Mouse (Mus musculus): ENCODE measurements around the gene Snrnp27.

Gene Snrnp27

DNA sequence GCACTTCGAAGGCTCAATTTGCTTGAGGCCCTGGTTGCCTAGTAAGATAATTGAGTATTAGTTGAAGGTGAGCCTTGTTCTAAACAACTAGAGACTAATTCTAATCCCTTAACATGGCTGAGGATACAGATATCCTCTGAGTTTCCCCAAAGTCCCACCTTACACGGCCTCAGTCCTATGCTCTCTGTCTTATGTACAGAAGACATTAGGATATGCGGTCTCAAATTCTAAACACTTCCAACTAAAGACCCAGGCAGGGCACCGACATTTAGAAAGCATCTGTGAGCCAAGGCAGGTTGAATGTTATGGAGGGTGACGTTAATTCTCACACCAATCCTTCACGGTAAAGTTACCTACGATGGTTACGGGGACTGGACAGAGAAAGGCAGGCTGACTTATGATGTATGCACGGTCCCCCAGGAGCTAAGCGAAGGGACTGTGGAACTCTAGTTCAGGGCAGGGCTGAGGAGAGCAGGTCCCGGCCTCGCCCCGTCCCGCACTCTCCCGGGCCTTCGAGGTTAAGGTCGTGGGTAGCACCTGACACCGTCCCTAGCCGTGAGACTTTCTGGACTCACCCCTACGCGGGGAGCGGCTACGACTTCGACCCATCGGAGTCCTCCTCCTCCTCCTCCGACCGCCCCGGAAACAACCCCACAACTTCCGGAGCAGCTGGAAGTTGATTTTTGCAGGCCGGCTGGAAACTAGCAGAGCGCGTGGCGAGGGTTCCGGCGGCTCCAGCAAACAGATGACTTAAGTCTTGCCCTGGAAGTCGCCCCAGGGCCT lies at the start of gene Snrnp27:
TSS of gene Snrnp27 (minus strand) at position 651 of the 783 bp plus-strand sequence.
- DNase-seq (ENCODE audit: low spot score), result peak; percentile 91

DNA sequence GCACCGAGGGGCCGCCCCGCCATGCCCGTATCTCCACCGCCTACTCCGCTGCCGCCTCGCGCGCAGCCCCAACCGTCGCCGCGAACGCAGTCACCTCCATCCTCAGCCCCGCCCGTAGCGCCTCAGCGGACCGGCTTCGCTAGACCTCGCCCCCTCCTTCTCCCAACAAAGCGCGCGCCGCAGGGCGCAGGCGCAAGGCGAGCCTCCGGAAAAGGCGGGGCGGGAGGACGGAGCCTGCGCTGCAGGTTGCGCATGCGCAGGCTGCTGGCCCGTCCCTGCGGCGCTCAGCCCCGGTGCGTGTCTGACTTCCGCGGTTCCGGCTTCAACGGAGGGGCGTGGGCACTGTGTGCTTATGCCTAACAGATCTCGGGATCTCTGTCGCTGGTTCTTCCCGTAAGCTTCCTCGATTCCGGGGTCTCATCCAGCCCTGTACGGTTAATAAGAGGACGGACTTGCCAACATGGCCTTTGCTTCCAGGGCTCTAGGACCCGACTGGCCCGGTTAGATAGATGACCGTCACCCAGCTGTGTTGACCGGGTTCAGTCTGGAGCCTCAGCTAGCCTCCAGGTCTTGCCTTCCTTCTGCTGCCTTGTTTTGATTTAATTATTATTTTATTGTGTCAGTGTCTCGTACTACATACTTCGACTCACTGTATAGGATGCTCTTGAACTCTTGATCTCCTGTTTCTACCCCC lies 49.0 kb upstream of the Snrnp27 start, which contains the start of gene Gmcl1:
TSS of gene Gmcl1 (minus strand) at position 201 of the 694 bp plus-strand sequence.
- DNase-seq (ENCODE audit: low spot score), result peak; percentile 99

DNA sequence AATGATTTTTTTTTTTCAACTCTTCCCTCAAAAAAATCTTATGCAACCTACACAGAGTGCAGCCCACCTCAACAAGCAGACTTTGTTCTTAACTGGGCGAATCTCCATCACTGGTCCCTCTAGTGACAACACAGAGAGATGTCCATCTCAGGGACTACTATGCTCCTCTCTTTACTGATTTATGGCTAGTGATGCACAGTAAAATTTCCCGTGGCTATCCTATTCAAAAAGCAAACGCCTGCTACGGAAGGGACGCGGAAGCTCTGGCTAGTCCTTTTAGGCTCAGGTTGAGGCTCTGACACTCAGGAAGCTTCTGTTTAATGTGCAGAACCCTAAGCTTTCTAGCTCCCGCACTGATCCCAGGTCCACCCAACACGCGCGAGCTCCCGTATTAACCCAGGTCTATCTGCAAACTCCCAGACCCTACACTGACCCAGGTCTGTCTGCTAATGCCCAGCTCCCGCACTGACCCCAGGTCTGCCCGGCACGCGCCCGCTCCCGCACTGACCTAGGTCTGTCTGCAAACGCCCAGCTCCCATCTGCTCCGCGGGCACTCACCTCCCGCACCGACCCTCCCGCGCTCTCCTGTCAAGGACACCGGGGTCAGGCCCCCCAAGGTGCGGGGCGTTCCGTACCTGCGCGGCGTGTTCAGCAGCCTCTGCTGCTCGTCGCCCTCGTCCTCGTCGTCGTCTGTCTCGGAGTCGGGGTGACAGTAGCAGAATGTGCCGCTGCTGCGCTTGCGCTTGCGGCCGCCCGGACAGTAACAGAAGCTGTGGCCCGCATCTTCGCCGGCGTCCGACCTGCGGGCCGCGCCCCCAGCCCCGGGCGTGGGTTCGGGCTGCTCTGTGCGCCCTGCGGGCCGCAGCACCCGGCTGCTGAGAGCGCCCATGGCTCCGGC lies 48.2 kb upstream of the Snrnp27 start:
- no peak for DNase-seq (ENCODE audit: low spot score)

DNA sequence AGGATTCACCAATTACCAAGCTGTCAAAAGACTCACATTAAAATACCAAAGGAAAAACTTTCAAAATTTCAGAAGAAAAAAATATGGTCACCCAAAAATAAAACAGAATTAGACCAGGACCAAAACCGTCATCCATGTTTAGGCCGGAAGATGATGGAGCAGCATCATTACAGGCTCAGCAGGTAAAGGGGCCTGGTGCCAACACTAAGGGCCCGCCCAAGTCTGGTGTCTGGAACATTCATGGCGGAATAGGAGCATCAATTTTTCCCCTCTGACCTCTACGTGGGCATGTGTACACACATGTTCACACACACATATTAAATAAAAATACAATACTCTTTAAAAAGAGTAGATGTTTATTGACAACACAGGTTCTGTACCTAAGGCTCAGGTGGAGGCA lies 44.4 kb upstream of the Snrnp27 start:
- DNase-seq (ENCODE audit: low spot score), result no peak

DNA sequence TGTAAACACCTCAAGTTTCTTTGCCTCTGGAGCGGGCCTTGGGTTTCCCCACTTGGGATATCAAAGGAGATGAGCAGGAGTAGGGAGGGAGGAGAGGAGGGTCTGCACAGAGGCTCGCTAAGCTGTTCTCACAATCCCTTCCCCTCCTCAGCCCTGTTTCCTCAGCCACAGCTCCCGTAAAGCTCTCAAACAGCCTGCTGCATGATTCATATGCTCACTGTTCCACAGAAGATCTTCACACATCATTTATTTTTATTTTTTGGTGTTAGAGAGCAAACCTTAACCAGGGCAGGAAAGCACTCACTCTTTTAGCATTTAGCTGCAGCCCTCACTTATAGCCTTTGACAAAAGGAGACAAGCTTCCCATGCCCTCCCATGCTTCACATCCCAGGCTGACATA lies 37.7 kb upstream of the Snrnp27 start:
- no peak for DNase-seq (ENCODE audit: low spot score)

DNA sequence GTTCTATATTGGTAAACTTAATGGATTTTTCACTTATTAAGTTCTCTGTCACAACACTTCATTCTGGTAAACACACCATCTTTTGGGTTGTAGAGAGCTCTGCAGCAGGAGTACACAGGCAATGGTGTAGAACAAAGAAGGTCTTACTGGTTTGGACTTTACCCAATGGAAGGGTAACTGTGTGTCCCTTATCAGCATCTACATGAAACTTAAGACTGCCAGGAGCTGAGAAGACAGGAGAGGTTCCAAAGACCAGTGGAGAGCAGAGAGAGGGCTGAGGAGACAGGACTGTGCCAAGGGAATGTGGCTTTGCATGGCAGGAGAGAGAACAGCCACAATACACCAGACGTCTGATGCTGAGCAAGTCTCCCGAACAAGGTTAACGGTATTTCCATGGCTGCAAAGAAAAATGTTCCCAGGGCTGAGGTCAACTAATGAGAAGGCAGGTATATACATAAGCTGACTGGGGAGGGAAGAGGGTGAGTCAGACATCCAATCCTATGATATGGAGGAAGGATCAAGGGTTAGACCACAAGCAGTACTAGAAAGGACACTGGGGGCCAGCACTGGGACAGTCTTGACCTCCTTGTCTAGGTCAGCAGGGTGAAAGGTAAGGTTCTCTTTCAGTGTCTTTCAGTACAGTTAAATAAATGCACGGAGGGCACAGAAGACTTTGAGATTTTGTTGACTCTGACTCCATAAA lies 23.9 kb upstream of the Snrnp27 start:
- no peak for DNase-seq (ENCODE audit: low spot score)

DNA sequence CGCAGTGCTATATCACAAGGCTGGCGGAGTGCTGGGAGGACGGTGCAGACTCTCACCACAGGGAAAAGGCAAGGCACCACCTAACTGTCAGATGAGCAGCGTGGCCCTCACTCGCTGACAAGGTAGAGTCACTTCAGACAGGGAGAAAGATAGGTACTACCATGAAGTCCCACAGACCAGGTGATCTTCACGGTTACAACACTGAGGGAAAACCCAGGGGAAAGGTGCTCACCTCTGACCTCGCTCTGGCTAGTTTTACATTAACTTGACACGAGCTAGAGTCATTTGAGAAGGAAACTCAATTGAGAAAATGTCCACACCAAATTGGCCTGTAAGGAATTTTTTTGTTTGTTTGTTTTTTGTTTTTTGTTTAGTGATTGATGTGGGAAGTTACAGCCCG lies 18.3 kb upstream of the Snrnp27 start:
- no peak for DNase-seq (ENCODE audit: low spot score)

DNA sequence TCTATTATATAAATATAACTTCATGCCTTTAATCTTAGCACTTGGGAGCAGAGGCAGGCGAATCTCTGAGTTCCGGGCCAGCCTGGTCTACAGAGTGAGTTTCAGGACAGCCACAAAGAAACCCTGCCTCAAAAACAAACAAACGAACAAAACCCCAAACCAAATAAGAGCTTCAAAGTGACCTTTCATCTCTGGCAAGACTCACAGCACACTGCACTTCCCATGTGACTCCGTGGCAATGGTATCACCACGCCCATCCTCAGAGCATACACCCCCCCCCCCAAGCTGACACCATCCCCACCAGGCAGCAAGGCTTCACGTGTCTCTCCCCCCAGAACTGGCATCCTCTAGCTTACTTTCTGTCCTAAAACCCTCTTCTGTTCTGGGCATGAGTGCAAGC lies 13.6 kb upstream of the Snrnp27 start:
- DNase-seq (ENCODE audit: low spot score), result no peak

DNA sequence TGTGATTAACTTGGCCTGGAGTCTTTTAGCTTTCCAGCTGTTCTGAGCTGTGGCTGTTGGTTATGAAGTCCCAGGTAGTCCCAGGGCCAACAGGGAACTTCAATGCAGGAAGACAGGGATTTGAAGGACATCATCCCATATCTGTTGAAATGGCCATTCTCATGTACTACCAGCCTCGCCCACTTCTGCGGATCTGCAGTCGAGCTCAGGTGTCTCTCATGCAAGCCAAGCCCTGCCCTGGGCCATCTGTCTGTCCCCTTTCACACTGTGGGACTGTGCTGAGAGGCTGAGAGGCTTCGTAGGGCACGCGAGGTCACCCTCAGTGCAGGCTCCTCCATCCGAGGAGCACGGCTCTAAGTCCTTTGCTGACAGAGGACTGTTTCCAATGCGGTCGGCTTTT lies 11.9 kb upstream of the Snrnp27 start:
- no peak for DNase-seq (ENCODE audit: low spot score)

DNA sequence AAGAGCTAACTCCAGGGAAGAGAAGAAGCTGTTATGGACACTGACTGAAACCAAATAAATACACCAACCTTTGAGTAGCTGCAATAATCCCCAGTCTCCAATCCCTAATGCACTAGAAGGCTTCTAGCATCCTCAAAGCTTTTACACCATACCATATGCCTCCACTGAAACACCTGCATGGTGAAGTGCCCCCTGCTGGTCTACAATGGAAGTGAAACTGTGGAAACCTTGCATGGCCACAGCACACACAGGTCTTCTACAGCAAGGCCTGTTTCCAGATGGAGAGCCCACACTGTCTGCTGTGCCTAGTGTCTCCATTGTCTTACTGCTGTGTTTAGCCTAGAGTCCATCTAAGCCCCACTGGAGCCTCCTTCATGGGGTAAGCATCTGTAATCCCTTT lies 10.1 kb upstream of the Snrnp27 start:
- DNase-seq (ENCODE audit: low spot score), result peak; percentile 74

DNA sequence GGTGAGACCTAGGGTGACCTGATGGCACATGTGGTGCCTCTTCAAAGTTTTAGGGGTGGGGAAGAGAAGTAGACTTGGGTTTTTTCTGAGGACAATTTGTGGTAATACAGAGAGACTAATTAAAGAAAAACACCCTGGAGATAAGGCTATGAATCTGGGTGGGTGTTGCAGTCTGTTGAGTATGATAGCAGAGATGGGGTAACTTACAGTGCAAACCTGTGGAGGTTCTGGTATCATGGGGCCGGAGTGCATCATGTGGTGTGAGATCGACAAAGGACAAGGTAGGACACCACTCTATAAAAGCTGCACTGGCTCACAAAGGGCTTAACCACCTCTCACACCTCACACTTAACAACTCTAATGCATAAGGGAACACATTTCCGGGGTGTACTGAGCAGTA lies 5.3 kb upstream of the Snrnp27 start:
- no peak for DNase-seq (ENCODE audit: low spot score)

DNA sequence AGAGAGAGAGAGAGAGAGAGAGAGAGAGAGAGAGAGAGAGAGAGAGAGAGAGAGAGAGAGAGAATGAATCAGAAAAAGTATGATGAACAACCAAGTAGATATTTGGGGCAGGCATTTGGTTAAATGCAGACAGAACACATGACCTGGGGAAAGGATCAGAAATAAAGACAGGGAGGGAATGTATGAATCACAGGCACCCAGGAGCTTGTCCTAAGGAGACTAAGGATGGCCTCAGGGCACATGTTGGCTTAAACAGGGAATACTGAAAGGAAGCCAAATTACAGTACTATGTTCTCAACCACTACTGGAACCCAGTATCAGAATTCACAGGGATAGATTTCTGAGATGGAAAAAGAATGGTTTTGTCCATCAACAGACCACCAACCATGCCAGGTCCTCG lies 2.6 kb upstream of the Snrnp27 start:
- no peak for DNase-seq (ENCODE audit: low spot score)

DNA sequence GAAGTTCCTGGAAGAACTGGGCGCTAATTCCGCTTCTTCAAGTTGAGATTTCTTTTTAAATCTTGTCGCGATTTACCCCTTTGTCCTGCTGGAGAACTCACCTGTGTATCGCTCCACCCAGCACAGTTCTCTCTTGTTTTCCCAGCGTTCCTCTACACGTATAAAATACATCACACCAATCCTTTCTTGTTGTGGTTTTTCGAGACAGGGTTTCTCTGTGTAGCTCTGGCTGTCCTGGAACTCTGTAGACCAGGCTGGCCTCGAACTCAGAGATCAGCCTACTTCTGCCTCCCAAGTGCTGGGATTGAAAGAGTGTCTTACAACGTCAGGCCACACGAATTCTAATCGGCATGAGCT lies 311 bp upstream of the Snrnp27 start:
- DNase-seq (ENCODE audit: low spot score), result no peak

DNA sequence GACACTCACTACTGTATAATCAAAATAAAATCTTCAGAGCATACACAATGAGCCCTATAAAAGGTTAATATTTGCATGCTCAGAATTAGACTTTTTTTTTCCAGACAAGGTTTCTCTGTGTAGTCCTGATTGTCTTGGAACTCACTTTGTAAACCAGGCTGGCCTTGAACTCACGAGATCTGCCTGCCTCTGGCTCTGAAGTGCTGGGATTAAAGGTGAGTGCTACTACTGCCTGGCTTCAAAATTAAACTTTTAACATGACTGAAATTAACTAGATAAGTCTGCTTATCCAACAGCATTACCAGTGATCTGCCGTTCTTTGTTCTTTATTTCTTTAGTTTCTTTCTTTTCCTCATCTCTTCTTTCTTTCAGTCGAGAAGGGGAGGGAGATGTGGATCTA lies 3.0 kb downstream of the Snrnp27 start:
- no peak for DNase-seq (ENCODE audit: low spot score)

DNA sequence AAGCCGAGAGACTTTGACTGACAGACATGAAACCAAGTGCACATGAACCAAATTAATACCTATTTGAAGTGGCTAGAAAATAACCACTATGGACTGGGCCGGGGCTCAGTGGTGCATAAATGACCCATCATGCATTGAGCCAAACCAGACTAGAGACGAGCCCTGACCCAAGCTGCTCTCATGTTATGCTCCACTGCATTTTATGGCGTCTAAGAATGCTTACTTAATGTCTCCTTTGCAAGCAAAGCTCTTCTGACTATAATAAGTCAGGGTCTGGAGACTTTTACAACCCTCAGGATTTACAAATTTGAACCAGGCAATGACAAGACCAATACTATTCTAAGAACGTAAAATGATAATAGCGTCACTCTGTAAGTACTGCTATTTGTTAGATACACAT lies 6.0 kb downstream of the Snrnp27 start:
- no peak for DNase-seq (ENCODE audit: low spot score)

DNA sequence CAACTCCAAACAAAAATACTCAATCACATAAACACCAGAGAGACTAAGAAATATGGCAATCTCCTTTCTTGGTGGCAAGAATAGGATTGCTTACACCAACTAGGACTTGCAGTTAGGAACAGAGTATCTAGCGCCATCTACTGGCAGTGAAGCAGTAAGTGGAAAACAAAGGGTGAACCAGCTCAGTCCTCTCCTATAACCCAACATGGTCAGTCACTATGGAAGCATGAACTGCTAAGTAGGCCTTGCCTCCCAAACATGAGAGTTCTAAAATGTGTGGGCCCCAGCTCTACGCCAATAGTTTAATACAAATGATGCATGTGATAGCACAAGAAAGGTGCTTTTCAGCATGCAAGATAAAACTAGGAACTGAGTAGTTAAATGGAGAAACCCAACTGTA lies 13.4 kb downstream of the Snrnp27 start:
- DNase-seq (ENCODE audit: low spot score), result peak; percentile 86

DNA sequence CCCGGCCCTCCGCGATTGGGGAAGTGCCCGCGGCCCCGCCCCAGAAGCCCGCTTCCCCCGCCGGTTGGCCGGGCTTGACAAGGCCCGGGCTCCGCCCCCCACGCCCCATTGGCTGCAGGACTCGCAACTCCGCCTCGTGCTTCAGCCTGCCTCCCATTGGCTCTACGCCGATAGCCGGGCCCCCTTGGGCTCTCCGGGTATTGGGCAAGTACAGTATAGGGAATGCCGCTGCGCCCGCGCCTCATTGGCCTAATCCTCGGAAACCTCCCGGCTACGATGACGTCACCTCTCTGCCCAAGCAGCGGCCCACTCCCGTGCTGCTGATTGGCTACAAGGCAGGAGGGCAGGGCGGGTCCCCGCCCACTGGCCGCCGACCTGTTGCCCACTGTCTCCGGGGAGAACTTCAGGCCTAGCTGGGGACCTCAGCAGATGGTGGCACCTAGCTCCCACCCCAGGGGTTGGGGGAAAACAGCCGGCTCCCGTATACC lies 15.0 kb downstream of the Snrnp27 start:
- DNase-seq (ENCODE audit: low spot score), result peak; percentile 100

DNA sequence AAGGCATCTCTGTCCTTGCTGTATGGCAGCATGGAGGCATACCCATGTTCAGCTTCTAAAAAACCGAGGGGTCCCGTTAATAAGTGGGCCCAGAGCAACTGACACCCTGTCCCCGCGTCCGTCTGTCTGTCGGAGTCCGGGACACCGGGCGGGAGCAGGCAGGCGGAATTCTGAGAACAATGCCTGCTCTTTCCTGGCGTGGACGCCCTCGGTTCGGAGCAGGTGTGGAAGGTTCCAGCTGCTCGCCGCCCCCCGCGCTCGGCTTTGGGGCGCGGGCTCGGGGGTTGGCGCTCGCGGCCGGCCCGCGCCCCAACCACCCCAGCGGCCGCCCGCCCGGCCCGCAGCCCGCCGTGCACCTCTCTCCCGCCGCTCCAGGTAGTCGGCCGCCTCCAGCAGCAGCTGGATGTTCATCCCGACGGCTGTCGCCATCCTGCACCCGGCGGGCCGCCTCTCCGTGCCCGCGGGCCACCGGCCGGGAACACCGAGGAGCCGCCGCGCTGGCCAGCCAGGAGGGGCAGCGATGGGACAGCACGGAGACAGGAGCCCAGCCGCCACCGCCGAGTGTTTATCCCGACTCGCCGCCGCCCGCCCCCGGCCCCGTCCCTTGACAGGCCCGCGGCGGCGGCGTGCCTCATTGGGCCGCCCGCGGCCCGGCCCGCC lies 15.6 kb downstream of the Snrnp27 start, which contains the start of gene Mxd1:
TSS of gene Mxd1 (minus strand) at position 582 of the 660 bp plus-strand sequence.
- DNase-seq (ENCODE audit: low spot score), result no peak

DNA sequence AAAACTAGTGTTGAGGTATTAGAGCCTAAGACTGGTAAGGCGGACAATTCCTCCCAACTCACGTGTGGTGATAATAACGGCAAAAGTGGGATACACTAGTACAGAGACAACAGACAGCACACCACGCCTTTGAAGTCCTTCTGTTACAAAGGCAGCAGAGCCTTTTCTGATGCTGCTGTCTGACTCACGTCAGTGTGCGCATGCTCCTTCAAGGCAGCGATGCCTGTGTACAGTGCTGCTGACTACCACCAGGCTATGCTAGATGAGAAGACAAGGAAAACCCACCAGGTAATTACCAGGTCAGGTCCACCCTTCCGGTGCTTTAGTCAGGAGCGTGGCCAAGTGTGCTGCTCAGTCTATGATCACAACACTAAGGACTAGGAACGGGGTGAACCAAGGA lies 17.3 kb downstream of the Snrnp27 start:
- no peak for DNase-seq (ENCODE audit: low spot score)

DNA sequence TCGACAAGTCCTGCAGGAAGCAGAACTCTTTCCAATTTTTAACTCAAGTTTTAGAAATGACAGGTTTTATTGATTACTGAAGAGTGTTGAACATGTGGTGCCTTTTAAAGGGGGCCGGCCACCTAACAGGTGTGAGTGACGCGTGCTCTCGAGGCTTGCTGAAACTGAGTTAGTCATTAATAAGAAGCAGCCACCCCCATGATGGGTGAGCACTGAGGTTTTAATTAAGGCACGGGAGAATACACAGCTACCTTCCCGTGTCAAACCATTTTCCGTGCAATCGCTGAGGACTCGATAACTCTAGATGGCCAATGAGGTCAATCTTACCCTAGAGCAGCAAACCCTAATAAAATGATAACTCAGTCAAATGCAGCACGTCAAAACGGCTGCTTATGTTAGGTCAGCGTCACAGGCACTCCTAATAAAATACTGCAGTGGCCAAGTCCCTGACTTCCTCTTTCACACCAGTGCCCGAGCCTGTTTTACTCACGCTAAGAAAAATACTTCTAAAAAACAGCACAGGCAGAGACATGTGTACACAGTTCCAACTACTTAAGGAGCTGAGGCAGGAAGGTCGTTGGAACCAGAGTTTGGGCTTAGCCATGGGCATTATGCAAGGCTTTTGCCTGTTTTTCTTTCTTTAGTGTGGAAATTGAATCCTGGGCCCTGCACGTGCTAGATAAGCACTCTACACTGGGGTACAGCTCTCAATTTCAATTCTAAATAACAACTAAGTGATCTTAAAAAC lies 18.6 kb downstream of the Snrnp27 start:
- no peak for DNase-seq (ENCODE audit: low spot score)

Data from retina, embryonic 14.5 days (tissue).